Mouse (Mus musculus) neural tube, embryonic 10.5 days (tissue): ENCODE data around the gene Tas1r3.

Experiments
- DNase-seq: peaks from one replicate; pipeline ENCODE4 v3.0.0-alpha.2; 2017; ENCODE audit warnings: low spot score; ENCODE audit errors: extremely low spot score

The Tas1r3 gene

DNA sequence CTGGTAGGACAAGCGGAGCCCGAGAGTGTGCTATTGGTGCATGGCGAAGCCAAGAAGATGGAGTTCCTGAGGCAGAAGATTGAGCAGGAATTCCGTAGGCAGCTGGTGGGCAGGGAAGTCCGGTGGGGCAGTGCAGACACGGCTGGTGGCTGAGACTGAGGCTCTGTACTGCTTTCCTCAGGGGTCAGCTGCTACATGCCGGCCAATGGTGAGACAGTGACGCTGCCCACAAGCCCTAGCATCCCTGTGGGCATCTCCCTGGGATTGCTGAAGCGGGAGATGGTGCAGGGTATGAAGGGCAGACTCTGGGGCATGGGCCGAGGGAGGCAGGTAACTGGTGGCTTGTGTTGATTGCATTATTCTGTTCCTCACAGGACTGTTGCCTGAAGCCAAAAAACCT, 24.5 kb upstream of the Tas1r3 start:
- no peak for DNase-seq

GRCm38 (mm10) chr4:155886330-155886729, 23.2 kb upstream of the Tas1r3 start:
- no peak for DNase-seq

GRCm38 (mm10) chr4:155883587-155883986, 20.4 kb upstream of the Tas1r3 start:
- DNase-seq, result no peak

- no peak for DNase-seq
These were observed 8.2 kb upstream of the Tas1r3 start for GRCm38 (mm10) chr4:155871404-155871803.

DNA sequence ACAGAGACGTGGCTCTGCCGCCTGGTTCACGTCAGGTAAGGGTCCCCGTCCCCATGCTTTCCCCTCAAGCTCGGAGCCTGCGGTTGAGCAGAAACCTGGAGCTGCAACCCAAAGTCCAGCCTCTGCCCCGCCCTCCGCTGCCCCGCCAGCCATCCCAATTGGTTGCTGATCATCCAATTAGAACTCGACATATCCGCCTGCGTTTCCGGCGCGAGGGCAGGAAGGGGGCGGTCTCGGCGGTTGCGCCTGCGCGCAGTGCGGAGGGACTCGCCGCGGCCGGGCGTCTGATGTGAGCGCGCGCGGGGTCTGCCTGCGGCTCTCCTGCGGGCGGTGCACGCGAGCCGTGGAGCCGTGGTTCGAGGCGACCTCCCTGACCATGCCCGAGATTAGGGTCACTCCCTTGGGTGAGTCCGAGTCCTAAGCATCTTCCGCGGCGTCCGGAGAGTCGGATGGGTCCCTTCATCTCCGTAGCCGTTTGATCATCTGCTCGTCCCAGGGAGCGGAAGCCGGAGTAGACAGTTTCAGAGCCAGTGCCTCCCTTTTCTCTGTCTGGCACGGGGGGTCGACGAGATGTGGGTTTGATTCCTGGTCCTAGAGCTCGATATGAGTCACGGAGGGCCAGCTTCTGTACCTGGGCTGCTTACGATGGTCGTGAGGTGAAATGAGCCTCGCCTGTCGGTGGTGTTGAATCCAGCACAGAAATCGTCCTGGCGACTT, 6.3 kb upstream of the Tas1r3 start, which contains the start of the genes Cptp and Ints11:
Gene Cptp, minus strand, starts transcription at position 124 of the 717 bp plus-strand sequence.
Gene Ints11, plus strand, starts transcription at position 230 of the 717 bp plus-strand sequence.
- DNase-seq, result peak; percentile 97

DNA sequence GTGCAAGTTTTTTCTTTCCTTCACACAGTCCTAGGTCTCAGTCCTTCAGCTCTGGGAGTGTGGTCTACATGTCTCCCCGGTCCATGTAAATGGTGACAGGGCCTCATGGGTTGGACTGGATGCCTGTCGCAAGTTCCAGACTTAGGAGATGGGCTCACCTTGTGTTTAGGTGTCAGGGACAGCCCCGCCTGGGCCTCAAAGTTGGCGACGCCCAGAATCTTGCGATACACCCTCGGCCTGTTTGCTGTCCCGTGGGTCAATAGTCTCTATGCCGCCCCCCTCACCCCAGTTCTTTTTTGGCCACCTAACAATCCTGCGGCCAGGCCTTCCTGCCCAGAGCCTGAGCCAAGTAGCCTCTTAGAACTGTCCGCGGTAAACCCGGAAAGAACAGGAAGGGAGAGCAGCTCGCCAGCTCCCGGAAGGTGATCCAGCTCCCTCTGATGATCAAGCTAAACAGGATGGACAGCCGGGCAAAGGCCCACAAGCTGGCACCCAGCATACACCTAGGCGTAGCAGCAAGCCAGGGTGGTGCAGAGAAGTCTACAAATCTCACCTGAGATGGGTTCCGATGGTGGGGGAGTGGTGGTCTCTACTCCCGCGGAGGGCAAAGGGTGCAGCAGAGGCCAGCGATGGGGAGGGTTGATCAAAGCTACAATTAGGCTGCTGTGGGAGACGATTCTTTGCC, 5.6 kb upstream of the Tas1r3 start:
- DNase-seq, result no peak

GRCm38 (mm10) chr4:155861787-155862186, 1.4 kb downstream of the Tas1r3 start:
- DNase-seq, result no peak

- peak; percentile 82 for DNase-seq
These were observed 3.8 kb downstream of the Tas1r3 start for GRCm38 (mm10) chr4:155859318-155859717.

DNA sequence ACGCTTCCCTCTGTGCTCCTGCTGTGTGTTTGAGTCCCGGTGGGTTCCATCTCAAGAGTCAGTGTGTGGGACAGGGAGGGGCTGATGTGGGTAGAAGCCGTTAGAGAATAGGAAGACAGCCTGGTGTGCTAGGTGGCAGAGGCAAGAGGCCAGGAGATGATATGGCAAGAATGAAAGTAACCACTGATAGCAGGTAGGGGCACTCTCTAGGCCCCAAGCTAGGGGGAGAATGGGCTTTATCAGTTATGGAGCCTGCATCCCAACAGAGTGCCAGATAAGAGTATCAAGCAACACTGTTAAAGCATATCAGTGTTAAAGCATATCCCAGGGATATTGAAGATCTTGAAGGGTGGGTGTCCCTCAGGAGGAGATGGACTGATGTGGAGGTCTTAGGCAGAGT, 6.3 kb downstream of the Tas1r3 start:
- DNase-seq, result no peak

GRCm38 (mm10) chr4:155856071-155856470, 7.1 kb downstream of the Tas1r3 start:
- DNase-seq, result no peak

- DNase-seq, result no peak
These were observed 8.2 kb downstream of the Tas1r3 start for GRCm38 (mm10) chr4:155854991-155855390.

- no peak for DNase-seq
These were observed 9.7 kb downstream of the Tas1r3 start for GRCm38 (mm10) chr4:155853421-155853820.

GRCm38 (mm10) chr4:155851951-155852411, 11.2 kb downstream of the Tas1r3 start:
- no peak for DNase-seq

DNA sequence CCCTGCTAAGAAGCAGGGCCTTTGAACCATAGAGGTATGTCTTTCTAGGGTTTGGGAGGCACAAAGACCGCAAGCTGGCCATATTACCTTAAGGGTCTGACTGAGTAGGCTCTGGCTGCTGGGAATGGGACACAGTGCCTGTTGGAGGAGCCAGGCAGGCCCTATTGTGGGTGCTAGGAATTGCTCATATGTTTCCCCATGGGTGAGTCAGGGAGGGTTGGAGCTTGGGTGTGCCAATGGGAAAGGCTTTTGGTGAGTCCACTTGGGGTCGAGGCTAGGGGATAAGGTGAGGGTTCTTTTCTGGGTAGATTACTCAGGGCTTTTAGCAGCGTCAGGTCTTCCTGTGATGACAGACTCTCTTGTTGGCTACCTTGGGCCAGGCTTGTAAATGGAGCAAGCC, 11.8 kb downstream of the Tas1r3 start:
- no peak for DNase-seq

DNA sequence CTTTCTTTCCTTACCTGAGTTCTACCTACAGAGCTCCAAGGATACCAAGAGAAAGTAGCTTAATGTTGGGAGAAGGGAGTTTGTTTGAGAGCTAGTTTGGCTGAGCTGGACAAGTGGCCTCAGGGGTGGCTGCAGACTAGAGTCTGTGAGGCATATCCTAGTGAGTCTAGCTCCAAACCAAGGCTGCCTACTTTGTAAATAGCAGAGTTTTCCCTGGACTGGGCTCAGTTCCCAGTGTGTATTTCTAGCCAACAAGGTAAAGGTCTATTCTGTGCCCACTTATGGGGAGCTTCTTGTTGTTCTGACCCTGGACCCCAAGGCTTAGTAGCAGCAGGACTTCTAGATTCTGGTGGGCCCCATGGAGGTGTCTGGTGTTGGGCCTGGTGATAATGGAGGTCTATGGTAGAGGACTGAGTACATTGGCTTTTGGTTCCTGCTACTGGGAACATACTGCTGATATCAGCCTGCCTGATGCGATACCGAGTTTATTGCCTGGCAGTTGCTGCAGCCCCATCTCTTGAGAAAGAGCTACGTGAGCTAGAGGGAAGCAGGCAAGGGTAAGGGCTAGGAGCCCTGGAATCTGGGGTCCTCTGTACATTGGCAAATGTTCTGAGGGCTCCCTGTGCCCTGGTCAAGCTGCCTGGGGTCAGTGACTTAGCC, 13.2 kb downstream of the Tas1r3 start:
- DNase-seq, result no peak

GRCm38 (mm10) chr4:155849391-155849790, 13.8 kb downstream of the Tas1r3 start:
- no peak for DNase-seq

DNA sequence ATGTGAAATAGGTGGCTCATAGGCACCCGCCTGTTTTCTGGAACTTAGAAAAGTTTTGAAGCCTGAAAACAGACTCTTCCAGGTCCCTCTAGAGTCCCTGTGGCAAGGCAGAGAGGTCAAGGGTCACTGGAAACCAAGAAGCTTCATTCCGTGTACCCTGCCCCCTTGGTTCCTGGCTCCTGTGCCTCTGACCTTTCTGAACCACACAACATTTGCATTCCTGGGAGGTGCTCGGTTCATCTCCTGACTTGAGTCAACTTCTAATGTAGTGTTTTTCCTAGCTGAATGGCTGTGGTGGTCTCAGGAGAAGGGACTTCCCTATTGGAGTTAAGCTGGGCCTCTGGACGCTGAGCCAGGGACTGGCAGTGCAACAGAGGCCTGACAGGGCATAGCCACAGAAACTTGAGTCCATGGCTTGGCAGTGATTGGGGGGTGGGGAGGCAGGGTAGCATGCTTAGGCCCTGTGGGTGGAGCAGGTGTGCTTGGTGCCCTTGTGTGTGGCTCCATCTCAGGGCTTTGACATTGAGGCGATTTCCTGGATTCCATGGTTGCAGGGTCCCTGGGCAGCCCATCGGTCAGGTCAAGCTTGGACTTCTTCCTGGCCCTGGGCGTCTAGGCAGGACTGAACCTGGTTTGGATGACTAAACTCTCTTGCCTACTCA, 14.6 kb downstream of the Tas1r3 start:
- no peak for DNase-seq

DNA sequence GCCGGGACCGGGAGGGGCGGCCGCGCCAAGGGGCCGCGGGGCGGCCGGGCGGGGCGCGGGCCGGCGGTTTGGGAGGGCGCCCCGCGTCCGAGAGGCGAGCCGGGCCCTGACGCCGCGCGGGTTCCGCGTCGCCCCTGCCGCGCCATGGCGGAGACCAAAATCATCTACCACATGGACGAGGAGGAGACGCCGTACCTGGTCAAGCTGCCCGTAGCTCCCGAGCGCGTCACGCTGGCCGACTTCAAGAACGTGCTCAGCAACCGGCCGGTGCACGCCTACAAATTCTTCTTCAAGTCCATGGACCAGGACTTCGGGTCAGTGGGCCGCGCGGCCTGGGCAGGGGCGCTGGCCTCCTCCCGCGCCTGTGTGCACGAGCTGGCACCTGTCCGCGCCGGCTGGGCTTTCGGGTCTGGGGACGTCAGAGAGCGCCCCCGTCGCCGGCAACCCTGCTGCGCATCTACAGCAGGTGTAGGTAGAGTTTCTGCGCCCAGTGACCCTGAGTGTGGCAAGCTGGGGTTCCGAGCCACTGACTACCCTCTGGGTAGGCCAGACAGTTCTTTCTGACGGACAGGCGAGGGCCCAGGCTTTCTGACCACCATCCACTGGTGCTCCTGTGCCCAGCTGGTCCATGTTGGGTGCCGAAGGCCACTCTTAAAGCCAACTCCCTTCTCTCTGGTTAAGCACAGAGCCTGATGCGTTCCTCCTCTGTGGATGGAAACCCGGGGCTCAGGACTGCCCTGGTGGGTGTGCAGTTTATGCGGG, 15.4 kb downstream of the Tas1r3 start:
- peak; percentile 69 for DNase-seq

GRCm38 (mm10) chr4:155846871-155847578, 16.1 kb downstream of the Tas1r3 start, which contains the start of gene Dvl1:
Gene Dvl1 (plus strand): TSS chr4:155847402.
- DNase-seq, result peak; percentile 96

- no peak for DNase-seq
These were observed 19.9 kb downstream of the Tas1r3 start for GRCm38 (mm10) chr4:155843231-155843630.
